Mouse (Mus musculus) urinary bladder, postnatal 10 days (tissue): ENCODE data around the gene Mxi1.

Experiments used
- DNase-seq: peaks from one replicate; pipeline ENCODE4 v3.0.0; 2022; ENCODE audit warnings: low spot score

Gene Mxi1

DNA sequence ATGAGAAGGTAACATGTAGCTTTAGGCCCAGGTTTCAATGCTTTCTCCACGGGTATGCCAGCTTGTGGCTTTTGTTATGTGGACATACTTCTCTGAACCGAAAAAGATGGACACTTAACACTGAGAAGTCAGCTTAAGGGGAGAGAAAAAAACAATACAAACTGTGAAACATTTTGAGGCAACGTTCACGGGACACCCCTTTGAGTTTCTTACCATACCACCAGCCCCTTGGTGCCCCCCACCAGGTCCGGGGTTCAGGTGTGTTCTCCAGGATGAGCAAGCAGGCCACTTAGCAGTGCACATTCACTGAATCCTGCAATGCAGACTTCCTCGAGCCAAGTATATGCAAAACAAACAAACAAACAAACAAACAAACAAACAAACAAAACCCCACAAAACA, 14.5 kb downstream of the Mxi1 start:
- DNase-seq, result no peak

DNA sequence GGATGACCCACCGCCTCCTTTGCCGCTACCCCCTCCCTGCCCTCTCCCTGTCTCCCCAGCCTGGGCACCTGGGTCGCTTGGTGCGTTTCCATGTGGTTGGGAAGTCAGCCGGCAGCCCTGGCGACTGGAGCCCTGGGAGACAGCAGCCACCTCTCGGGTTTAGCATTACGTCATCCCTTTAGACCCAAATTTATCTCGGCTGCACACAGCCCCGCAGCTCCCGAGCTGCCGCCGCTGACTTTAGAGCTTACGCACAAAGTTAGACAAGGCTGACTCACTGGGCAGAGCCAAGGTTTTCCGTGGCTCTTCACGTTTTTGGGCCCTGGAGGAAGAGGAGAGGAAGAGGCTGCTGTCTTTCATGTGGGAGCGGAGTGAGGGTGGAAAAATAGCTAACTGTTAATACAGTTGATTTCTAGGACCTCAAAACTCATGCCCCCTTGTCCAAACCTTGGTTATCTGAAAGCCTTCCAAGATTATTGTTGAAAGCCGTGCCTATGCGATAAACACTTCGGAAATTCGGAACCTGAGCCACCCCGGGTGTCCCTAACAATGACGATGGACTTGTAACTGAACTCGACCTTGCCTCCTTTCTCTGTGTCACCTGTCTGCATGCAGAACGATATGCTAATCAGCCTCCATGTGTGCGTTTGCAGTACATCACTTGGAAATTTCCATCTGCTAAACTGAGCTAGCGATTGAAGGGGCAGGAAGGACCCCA, 15.4 kb downstream of the Mxi1 start:
- DNase-seq, result no peak

DNA sequence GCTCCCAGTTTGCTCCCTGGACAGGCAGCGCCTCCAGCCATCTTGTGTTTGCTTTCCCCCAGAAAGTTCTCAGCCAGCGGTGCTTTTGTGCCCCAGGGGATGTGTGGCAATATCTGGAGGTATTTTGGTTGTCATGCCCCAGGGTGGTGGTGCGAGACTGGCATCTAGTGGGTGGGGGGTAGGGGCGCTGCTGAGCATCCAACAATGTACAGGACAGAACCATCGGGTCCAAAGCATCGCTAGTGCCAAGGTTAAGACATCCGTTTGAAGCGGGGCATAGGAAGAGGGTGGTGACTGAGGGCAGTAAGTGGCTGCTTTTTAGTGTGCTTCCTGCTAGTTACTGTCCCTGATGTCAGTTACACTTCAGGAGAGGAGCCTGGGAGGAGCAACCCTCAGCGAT, 17.8 kb downstream of the Mxi1 start:
- no peak for DNase-seq

DNA sequence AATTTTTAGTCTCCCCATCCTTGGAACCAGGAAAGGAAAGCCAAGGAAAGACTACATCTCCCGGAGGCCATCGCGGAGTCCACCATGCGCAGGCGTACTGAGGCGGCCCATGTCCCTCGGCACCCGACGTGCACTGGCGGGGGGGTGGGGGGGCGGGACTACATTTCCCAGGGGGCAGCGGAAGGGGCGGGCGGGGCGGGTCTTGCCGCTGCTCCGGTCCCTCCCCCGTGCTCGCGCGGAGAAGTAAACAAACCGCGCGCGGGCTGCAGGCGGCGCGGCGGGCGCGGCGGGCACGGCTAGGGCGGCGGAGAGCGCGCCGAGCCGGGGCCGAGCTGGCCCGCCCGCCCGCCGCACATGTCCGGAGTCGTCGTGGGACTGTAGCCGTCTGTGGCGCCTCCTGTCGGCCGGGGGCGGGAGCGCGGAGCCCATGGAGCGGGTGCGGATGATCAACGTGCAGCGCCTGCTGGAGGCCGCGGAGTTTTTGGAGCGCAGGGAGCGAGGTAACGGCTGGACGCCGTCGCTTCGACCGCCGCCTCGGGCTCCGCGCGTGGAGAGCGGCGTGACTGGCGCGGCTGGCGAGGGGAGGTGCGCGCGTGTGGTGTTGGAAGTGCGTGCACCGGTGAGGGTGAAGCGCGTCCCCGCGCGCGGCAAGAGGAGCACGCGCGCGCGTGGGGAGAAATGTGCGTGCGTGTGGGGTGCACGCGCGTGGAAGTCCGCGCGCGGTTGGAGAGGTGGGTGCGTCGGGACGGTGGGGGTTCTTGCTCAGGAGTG, 19.1 kb downstream of the Mxi1 start:
- DNase-seq, result peak; percentile 76

DNA sequence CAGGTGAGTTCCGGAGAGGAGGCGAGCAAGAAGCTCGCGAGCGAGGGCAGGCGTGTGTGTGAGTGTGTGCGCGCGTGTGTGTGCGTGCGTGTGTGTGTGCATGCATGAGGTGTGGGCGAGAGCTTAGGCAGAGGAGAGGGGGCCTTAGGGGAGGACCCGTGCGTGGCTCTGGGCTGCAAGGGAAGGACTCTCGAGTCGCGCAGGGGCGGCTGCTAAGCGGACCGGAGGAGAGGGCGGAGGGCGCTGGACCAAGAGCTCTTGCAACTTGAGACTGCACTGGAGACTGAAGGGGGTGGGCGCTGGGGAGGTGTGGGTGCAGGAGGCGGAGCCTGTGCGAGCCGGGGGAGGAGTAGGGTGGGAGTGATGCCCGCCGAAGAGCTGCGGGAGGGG, 19.7 kb downstream of the Mxi1 start:
- DNase-seq, result no peak

DNA sequence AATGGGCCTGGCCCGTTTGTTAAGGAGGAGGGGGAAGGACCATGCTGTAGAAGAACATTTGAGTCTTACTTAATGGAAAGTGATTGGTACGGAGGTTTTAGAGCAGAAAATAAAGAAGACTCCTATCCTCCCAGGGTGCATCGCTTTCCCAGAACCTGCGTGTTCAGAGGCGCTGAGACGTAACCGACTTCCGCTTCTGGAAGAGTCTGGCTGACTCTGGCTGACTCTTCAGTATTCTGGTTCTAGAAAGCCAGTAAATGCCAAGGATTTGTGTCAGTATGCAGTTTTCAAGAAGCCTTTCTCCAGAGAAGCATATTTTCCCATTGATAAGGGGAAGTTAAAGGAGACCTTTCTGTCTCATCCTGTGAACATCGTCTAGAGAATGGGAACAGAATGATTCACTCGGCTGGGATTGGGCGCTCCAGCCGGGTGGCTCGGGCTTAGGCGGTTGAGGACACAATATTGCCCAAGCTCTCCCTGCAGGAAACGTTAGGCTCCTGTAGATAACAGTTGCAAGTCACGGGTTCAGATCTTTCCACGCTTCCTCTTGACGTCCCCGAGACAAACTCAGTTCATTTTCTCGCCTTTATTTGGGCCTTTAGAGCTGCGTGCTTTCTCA, 21.7 kb downstream of the Mxi1 start:
- no peak for DNase-seq

DNA sequence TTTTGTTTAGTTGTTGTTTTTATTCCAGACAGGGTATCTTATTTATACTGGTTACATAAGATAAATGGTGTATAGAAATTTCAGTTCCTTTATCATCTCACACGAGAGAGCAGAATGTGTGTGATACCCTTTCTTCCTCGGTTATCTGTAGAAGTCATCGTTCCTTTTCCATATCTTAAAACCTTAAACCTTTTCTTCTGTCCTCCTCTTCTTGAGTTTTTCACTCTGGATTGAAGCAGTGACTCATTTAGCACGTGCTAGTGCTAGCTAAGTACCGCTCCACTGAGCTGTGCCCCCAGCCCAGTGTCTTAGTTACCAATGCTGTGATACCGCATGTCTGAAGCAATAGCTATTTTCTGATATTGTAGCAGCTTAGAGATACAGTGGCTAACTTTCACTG, 23.4 kb downstream of the Mxi1 start:
- no peak for DNase-seq

DNA sequence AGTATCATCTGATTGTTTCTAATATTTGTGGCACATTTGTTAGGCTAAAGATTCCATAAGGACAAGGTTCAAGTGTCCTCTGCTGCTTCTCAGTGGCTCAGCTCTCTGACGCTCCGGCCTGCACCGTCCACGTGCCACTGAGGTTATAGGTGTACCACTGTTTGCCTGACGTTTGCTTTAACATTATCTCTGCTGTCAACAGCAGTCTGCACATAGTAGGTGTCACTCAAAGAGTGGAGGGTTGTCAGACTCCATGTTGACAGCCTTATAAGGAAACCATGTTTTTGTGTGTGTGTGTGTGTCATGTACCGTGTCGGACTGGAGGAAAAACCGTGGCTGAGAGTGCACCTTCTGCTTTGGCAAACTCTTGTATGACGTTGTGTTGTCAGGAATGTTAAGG, 24.9 kb downstream of the Mxi1 start:
- no peak for DNase-seq

DNA sequence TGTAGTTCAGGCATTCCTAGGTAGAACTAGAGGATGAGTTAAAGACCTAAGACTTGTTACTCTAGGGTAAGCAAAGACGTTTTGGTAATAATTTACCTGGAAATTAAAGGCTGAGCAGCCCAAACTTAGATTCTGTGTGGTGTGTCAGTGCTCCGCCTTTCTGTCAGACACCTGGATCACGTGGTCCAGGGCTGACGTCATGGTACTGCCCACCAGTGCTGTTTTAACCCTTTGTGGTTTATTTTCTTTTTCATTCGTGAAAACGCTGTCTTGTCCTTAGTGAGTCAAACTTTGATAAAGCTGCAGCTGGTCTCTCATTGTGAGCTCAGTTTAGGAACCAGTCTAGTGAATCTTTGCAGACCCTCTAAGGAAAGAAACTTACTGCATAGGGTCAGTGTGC, 30.1 kb downstream of the Mxi1 start:
- no peak for DNase-seq

DNA sequence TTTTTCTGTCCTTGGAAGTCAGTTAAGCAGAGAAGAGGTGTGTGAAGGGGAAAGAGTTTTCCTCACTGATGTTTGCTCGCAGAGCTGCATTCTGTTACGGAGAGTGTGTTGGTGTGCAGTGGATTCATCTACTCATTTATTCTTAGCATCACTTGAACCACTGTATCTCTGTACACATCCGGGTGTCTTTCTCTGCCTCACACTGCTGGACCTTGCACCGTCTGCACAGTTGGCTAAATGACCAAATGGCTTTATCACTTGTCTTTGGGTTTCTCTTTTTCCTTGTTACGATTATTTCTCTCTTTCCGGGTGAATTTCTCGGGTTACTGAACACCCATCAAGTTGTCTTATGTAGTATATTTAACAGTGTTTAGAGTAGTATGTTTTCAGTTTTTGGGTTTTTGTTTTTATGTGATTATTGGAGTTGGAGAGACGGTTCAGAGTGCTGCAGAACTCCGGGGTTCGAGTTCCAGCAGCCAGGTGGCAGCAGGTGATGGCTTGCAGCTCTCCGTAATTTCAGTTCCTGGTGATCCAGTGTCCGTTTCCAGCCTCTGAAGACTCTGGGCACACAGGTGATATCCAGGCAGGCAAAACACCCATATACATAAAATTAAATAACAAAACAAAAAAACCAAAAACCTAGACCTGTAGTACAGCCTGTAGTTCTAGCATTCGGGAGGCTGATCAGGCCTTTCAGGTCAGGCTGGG, 33.0 kb downstream of the Mxi1 start:
- DNase-seq, result no peak

DNA sequence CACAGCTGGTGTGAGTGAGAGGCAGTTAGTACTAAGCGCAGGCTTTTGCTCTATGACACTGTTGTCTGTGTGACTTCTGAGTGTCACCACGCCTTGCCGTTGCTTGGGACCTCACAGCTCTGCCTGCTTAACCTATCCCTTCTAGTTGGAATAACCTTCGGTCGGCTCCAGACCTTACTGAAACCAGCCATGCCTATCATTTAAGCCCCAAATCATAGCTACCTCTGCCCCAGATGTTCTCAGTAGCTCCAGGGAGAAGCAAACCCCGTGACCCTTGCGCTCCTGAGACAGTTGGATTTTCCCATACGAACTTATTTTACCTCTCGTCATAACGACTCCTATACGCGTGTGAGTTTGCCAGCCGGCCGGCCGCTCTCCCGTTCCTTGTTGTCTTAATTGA, 33.7 kb downstream of the Mxi1 start:
- no peak for DNase-seq

DNA sequence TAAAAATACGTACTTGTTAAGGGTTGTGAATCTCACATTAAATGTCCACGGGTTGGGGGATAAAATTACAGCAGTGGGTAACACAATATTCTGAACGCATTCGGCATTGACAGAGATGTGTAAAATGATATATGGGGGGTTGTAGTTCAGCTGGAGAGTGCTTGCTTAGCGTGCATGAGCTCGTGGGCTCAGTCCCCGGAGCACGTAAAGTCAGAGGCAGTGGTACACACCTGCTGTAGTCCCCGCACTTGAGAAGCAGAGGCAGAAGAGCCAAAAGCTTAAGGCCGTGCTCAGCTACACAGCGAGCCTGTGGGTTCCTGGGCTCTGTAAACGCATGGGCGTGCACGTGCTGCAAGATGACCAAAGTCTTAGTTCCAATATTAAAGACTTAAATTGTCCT, 35.4 kb downstream of the Mxi1 start:
- no peak for DNase-seq

DNA sequence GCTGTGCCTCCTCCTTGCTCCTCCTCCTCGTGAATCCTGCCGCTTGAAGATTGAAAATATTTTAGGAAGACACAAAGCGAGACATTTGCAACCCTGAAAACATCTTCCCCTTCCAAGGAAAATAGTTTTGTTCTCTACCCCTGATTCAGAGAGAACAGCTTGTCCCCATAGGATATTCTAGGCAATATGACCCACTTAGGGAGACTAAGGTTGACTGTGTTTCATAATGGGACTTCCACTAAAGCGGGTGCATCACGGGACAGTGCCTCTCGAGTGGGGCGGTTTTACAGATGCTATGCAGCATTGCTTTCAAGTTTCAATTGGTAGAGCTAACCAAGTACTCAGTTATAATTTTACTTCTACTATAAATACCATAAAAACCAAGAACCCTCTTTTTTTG, 43.5 kb downstream of the Mxi1 start:
- no peak for DNase-seq

DNA sequence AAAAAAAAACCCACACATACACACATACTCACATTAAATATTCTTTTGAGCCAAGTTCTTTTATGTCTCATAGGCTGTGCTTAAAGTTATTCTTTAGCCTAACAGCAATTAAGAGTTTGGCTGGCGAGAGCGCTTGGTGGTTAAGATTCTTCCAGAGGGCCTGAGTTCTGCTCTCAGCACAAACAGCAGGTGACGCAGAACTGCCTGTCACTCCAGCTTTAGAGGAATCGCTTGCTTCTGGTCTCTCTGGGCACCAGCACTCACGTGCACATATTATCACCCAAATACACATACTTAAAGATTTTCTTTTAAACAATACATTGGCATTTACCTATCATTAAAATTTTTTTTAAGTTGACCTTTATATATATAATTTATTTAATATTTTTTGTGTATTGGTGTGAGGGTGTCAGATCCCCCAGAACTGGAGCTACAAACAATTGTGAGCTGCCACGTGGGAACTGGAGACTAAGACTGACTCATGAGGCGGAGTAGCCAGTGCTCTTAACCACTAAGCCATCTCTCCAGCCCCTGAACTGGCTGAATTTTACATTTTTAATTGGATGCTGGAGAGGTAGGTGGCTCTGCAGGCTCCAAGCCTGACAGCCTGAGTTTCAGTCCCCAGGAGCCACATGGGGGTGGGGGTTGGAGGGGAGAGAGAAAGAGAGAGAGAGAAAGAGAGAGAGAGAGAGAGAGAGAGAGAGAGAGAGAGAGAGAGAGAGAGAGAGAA, 44.1 kb downstream of the Mxi1 start:
- DNase-seq, result no peak

DNA sequence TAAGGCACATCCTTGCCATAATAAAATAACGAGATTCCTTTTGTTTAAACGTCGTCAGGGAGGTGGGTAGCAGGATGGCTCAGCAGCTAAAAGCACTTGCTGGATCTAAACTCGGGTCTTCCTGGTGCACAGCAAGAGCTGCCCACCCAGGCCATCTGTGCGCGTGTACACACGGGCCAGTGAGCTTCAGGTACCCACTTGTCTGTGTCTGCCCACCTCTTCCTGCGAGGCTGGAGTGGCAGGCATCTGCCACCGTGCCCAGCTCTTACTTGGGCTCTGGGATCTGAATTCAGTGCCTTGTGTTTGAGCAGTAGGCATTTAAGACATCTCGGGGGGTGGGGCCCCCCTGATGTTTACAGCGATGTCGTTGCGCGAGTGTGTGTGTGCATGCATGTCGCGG, 44.7 kb downstream of the Mxi1 start:
- DNase-seq, result no peak

DNA sequence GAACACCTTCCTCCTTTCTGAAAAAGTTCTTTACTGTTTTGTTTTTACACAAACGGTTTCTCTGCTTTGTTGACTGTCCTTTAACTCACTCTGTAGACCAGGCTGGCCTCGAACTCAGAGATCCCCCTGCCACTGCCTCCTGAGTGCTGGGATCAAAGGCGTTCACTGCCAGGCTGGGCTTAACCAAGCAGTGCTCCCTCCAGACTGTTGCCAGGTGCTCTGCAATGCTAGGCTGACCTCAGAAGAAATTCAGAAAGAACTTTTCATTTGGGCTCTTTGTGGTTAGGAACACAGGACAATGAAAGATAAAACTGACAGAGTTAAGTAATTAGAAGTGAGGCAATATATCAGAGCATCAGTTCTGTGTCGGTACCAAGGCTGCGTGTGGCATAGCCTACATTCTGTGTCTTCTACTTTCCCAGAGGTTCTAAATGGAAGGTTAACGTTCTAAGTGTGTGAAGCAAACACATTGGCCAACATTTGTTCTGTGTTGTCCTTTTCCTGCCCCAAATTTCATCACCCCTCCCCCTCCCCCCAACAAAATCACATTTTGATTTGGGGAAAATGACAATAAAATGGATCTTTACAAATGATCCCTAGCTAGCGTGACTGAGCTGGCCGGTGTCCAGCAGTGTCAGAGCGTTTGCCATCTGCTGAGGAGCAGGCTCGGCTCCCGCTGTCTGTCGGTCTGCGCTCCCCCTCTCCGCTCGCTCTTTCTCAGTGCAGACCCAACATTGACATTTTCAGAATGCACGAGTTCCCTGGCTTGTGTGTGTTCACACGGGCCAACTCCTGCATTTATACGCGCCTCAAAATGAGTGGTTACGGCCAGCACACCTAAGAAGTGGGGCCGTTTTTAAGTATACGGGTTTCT, 49.1 kb downstream of the Mxi1 start:
- DNase-seq, result no peak

DNA sequence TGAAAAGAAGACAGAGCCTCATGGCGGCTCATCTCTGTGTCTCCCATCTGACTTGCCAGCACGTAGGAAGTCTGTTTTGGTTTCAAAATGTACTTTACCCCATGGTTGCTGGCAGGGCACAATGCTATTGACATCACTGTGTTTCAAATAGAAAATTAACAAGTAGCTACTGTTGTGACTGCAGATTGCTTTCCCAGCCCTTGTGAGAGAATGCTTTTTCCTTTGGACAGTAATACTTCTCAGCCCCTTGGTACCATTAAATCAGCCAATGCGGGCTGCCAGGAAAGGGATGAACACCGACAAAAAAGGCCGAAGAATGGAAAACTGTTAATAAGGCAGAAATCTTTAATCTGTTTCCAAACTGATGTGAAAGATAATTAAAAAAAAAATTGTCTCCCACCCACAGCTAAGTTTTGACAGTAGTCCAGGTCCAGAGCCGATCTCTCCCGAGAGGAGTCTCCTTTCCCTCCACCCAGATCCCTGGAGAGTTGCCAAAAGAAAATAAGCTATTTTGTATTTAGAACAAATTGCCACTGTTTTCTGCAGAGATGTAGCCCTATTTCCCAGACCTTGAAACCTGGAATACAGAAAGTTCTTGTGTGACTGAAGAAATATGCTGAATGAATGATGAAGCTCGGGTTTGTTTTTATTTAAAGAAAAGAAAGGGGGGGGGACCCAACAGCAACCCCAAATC, 50.1 kb downstream of the Mxi1 start:
- no peak for DNase-seq

DNA sequence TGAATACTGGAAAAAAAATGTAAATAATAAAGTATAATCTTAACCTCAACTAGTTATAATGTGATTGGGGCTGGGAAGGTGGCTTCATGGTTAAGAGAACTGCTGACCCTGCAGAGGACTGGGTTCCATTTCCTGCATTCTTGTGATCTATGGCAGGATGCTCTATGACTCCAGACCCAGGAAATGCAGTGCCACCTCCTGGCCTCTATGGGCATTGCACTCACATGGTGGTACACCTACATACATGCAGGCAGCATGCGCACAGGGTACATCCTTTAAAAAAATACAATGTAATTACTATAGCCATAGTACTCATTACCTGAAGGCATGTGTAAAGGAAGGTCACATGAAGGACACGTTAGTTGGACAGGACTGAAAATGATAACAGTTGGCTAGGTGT, 52.6 kb downstream of the Mxi1 start:
- DNase-seq, result no peak

DNA sequence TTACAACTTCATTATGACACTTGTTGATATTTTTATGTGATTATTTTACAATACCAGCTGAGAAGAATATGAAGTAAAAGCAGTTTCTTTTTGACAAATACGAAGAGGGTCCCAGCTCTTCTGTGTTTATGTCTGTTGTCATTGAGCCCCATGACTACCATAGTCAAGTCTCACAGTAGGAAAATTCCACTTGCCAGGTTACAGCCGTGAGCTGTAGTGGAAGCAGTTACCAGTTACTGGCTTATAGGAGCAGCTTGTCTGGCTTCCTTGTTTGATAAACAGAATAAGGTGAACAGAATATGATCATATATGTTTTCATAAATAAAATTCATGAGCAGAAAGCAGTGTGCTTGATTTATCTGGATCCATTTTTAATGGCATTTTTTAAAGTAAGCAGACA, 54.2 kb downstream of the Mxi1 start:
- no peak for DNase-seq

DNA sequence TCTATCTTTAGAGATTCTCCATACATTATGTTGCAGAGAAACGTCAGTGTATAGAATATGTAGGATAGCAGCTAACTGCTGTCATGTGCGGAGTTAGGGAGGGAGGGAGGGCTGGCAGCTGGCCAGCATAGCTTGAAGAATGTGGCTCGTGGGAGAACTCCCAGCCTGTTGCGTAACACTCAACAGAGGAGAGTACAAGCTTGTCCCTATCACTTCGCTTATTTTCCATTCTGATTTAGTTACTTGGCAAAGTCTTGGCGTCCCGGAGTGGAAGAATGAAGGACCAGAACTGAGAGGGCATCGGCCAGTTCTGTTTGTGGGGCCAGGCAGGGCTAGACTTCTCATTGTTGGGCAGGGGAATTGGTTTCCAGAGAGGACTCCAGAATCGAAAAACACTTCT, 54.6 kb downstream of the Mxi1 start:
- no peak for DNase-seq
